Mouse (Mus musculus) liver, embryonic 15.5 days (tissue): ENCODE data around the gene Arhgef33. TPM values are rescaled to one million over a fixed set of nuclear protein-coding genes. Genes with fewer than 3 reads are reported as not detected.

Experiments used
- ATAC-seq: fragments of 200-750 bp; cut with Nextera tagmentation; 2 replicates; pipeline ENCODE4 v1.8.0; 2017; ENCODE audit warnings: moderate number of reproducible peaks, mild to moderate bottlenecking, moderate library complexity; ENCODE audit not compliant: insufficient read depth
- H3K27ac ChIP-seq: fragments of 300-500 bp; sonication (generic); replicated peaks from 2 replicates; pipeline ENCODE4 v1.5.1; 2015; ENCODE audit warnings: mild to moderate bottlenecking, inconsistent platforms
- H3K27me3 ChIP-seq: fragments of 300-500 bp; sonication (generic); 2 replicates; pipeline ENCODE4 v1.6.1; 2015; ENCODE audit warnings: mild to moderate bottlenecking, inconsistent platforms
- H3K36me3 ChIP-seq: fragments of 300-500 bp; sonication (generic); replicated peaks from 2 replicates; pipeline ENCODE4 v1.6.1; 2015; ENCODE audit warnings: moderate library complexity, mild to moderate bottlenecking, inconsistent platforms
- H3K4me1 ChIP-seq: fragments of 300-500 bp; sonication (generic); replicated peaks from 2 replicates; pipeline ENCODE4 v1.6.1; 2015; ENCODE audit warnings: inconsistent platforms
- H3K4me2 ChIP-seq: fragments of 300-500 bp; sonication (generic); 2 replicates; pipeline ENCODE4 v1.6.1; 2015; ENCODE audit warnings: moderate library complexity, mild to moderate bottlenecking, inconsistent platforms
- H3K4me3 ChIP-seq: fragments of 300-500 bp; sonication (generic); replicated peaks from 2 replicates; pipeline ENCODE4 v1.5.1; 2015; ENCODE audit warnings: mild to moderate bottlenecking, inconsistent platforms
- H3K9ac ChIP-seq: fragments of 300-500 bp; sonication (generic); 2 replicates; pipeline ENCODE4 v1.6.1; 2015; ENCODE audit warnings: moderate library complexity, mild to moderate bottlenecking, inconsistent platforms
- H3K9me3 ChIP-seq: fragments of 300-500 bp; sonication (generic); replicated peaks from 2 replicates; pipeline ENCODE4 v1.6.1; 2016; ENCODE audit warnings: inconsistent platforms
- WGBS: fragments of 180-500 bp; shearing (Covaris S2); methylation state at CpG from one replicate; pipeline ENCODE4 v1.1.7; 2015; ENCODE audit warnings: mixed read lengths; ENCODE audit not compliant: insufficient replicate concordance; 5-methylcytosine and 5-hydroxymethylcytosine counted together
- polyA plus RNA-seq: library from polyadenylated mRNA; unstranded; fragments of >200 nt; fragmentation: Nextera tagmentation; extraction: Ambion mirVana; gene quantifications from 2 replicates; pipeline ENCODE4 v1.2.1, GENCODE M21; 2015

Gene Arhgef33
- polyA plus RNA-seq, 1 experiment from 2014 or later: not detected

- H3K4me3 ChIP-seq: no peak overlapping the region
- no peak for ATAC-seq
- H3K27ac ChIP-seq: no peak overlapping the region
- H3K36me3 ChIP-seq: peaks cover 19% of the 10 kb centered on the region
- no peak overlapping the region for H3K4me2 ChIP-seq
- no peak overlapping the region for H3K9ac ChIP-seq
- WGBS: 78% methylated on average over 7 of the region's 7 CpGs
- 0 out of 2 replicates have a peak, but pooled peaks cover 5% of the 10 kb centered on the region for H3K4me1 ChIP-seq
- no peaks in the 10 kb centered on the region for H3K27me3 ChIP-seq
- H3K9me3 ChIP-seq: no peaks in the 10 kb centered on the region
These were observed 91.0 kb downstream of the Arhgef33 start for GRCm38 (mm10) chr17:80398243-80398642.

DNA sequence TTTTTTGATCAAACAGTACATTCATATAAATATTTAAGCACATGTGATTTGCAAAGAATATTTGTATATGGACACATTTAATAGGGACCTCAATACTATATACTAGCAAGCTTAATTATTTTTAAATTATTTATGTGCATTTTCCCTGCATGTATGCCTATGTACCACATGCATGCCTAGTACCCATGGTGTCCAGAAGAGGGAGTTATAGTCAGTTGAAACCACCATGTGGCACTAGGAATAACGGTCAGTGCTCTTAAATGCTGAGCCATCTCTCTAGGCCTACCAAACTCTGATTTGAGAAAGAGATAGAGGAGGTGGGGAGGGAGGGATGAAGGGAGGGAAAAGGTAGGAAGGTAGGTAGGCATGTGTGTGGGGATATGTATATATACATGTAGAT lies 104.0 kb downstream of the Arhgef33 start:
- Histone ChIP-seq H3K36me3 (peaks cover 68% of the 10 kb centered on the region), H3K27ac (no peak overlapping the region), H3K4me1 (no peaks in the 10 kb centered on the region), H3K27me3 (no peaks in the 10 kb centered on the region), H3K4me2 (no peak overlapping the region), H3K9me3 (no peaks in the 10 kb centered on the region), H3K9ac (no peak overlapping the region), H3K4me3 (no peak overlapping the region)
- no peak for ATAC-seq
- 73% methylated on average over 1 of the region's 1 CpGs for WGBS

DNA sequence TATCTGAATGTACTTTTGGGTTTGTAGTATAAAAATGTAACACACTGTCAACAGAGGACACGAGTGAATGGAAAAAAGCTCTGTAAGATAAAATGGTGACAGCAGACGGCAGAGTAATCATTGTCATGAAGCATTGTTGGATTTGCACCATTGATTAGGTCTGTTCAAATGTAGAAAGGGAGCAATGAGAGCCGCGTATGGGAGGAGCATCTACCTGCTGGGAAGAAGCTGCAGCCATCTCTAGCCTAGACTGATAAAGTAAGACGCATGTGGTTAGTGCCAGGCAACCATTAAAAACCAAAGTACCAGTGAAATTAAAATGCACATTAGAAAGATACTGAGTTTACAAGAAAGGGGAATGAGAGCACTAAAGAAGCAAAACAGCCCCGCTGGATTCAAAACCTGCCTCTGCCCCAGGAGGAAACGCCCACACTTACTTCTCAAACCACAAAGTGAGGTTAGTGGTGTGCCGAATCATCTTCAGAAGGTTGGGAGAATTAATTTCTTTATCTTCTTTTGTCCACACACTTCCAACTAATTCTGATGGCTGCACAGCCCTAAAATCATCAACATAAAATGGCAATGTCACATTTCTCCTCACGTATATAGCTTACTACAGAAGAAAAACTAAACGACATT lies 111.5 kb downstream of the Arhgef33 start:
- Histone ChIP-seq H3K36me3 (peaks cover 58% of the 10 kb centered on the region), H3K4me2 (no peak overlapping the region), H3K4me3 (no peak overlapping the region), H3K9me3 (no peaks in the 10 kb centered on the region), H3K27me3 (no peaks in the 10 kb centered on the region), H3K4me1 (no peaks in the 10 kb centered on the region), H3K27ac (no peak overlapping the region), H3K9ac (no peak overlapping the region)
- no peak for ATAC-seq
- 56% methylated on average over 10 of the region's 10 CpGs for WGBS

- H3K4me1 ChIP-seq: no peaks in the 10 kb centered on the region
- 64% methylated on average over 1 of the region's 1 CpGs for whole genome bisulfite sequencing
- H3K9me3 ChIP-seq: no peaks in the 10 kb centered on the region
- no peak overlapping the region for H3K9ac ChIP-seq
- H3K36me3 ChIP-seq: peaks cover 40% of the 10 kb centered on the region
- no peaks in the 10 kb centered on the region for H3K27me3 ChIP-seq
- ATAC-seq: no peak
- H3K4me2 ChIP-seq: no peak overlapping the region
- H3K27ac ChIP-seq: no peak overlapping the region
- H3K4me3 ChIP-seq: no peak overlapping the region
These were observed 113.8 kb downstream of the Arhgef33 start for GRCm38 (mm10) chr17:80420998-80421397.

DNA sequence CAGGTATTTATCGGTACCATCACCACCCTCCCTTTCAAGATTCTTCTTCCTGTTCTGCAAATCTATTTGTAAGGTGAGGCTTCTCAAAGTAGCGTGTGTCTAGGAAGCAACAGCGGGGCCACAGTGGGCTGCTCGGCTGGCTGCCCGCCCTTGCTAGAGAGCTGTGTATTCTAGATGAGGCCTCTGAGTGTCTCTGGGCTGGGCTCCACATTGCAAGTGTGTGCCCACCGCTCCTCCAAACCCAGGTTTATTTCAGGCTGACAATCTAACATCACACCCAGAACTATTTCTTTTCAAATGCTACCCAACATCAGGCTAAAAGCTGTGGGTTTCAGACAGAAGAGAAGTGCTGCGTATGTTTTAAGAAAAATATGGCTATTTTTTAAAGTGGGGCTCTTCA lies 119.0 kb downstream of the Arhgef33 start:
- ATAC-seq: no peak
- H3K4me1 ChIP-seq: no peaks in the 10 kb centered on the region
- no peak overlapping the region for H3K4me2 ChIP-seq
- no peaks in the 10 kb centered on the region for H3K9me3 ChIP-seq
- H3K4me3 ChIP-seq: no peak overlapping the region
- 79% methylated on average over 7 of the region's 7 CpGs for WGBS
- H3K36me3 ChIP-seq: peaks cover 14% of the 10 kb centered on the region
- no peak overlapping the region for H3K27ac ChIP-seq
- no peaks in the 10 kb centered on the region for H3K27me3 ChIP-seq
- H3K9ac ChIP-seq: no peak overlapping the region

DNA sequence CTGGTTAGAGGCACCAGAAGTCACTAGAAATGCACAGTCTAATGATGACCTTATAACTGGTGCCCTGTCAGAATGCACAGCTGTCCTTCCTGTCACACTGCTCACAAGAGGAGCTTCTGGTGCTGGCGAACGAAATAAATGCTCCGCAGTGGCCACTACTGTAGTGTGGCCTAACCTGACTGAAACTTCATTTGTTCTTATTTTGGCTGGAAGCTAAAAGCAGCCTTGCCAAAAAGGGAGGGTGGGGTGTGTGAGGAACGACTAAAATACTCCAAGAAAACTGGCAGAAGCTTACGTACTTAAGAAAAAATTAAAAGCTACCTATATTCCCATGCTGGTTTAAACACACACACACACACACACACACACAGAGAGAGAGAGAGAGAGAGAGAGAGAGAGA lies 119.7 kb downstream of the Arhgef33 start:
- Histone ChIP-seq H3K9me3 (no peaks in the 10 kb centered on the region), H3K4me1 (no peaks in the 10 kb centered on the region), H3K27me3 (no peaks in the 10 kb centered on the region), H3K4me3 (no peak overlapping the region), H3K9ac (no peak overlapping the region), H3K36me3 (peaks cover 14% of the 10 kb centered on the region), H3K4me2 (no peak overlapping the region), H3K27ac (no peak overlapping the region)
- no peak for ATAC-seq
- 84% methylated on average over 5 of the region's 5 CpGs for WGBS

GRCm38 (mm10) chr17:80427966-80428365 lies 120.8 kb downstream of the Arhgef33 start:
- no peak overlapping the region for H3K4me2 ChIP-seq
- no peaks in the 10 kb centered on the region for H3K4me1 ChIP-seq
- 85% methylated on average over 2 of the region's 2 CpGs for WGBS
- peaks cover 4% of the 10 kb centered on the region for H3K36me3 ChIP-seq
- no peak overlapping the region for H3K4me3 ChIP-seq
- H3K27ac ChIP-seq: no peak overlapping the region
- H3K27me3 ChIP-seq: no peaks in the 10 kb centered on the region
- ATAC-seq: no peak
- H3K9ac ChIP-seq: no peak overlapping the region
- H3K9me3 ChIP-seq: no peaks in the 10 kb centered on the region

DNA sequence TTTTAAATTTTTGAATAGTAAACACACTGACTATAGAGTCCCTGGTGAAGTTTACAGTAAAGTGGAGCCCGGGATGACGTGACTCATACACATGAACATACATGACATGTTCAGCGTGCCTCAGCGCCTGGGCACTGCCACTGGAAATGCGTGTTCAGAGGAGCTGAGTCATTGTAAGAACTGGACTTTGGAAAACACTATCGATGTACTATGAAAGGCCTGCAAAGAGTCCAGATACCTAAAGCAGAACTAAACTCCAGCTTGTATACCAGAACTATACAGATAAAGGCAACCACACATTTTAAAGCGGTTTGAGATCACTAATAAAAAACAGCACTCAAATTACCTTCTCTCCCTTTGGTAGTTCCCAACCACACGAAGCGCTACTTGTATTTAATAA lies 124.8 kb downstream of the Arhgef33 start:
- no peak overlapping the region for H3K9ac ChIP-seq
- no peak for ATAC-seq
- no peak overlapping the region for H3K4me2 ChIP-seq
- no peaks in the 10 kb centered on the region for H3K27me3 ChIP-seq
- WGBS: 82% methylated on average over 9 of the region's 9 CpGs
- H3K36me3 ChIP-seq: peaks cover 12% of the 10 kb centered on the region
- H3K27ac ChIP-seq: no peak overlapping the region
- no peaks in the 10 kb centered on the region for H3K4me1 ChIP-seq
- H3K9me3 ChIP-seq: no peaks in the 10 kb centered on the region
- no peak overlapping the region for H3K4me3 ChIP-seq

- Histone ChIP-seq H3K27me3 (no peaks in the 10 kb centered on the region), H3K4me3 (no peak overlapping the region), H3K9ac (no peak overlapping the region), H3K27ac (no peak overlapping the region), H3K4me1 (no peaks in the 10 kb centered on the region), H3K4me2 (no peak overlapping the region), H3K36me3 (peaks cover 24% of the 10 kb centered on the region), H3K9me3 (no peaks in the 10 kb centered on the region)
- no peak for ATAC-seq
- 84% methylated on average over 3 of the region's 3 CpGs for WGBS
These were observed 127.2 kb downstream of the Arhgef33 start for GRCm38 (mm10) chr17:80434430-80434829.

GRCm38 (mm10) chr17:80435680-80436079 lies 128.5 kb downstream of the Arhgef33 start:
- ATAC-seq: no peak
- Histone ChIP-seq H3K4me2 (no peak overlapping the region), H3K27me3 (no peaks in the 10 kb centered on the region), H3K27ac (no peak overlapping the region), H3K4me1 (no peaks in the 10 kb centered on the region), H3K9me3 (no peaks in the 10 kb centered on the region), H3K9ac (no peak overlapping the region), H3K4me3 (no peak overlapping the region), H3K36me3 (peaks cover 22% of the 10 kb centered on the region)
- 74% methylated on average over 5 of the region's 5 CpGs for WGBS

GRCm38 (mm10) chr17:80445433-80445832 lies 138.2 kb downstream of the Arhgef33 start:
- H3K27me3 ChIP-seq: no peaks in the 10 kb centered on the region
- no peaks in the 10 kb centered on the region for H3K9me3 ChIP-seq
- H3K36me3 ChIP-seq: peaks cover 63% of the 10 kb centered on the region
- ATAC-seq: no peak
- no peak overlapping the region for H3K9ac ChIP-seq
- no peak overlapping the region for H3K4me3 ChIP-seq
- H3K27ac ChIP-seq: no peak overlapping the region
- H3K4me2 ChIP-seq: no peak overlapping the region
- 83% methylated on average over 7 of the region's 7 CpGs for WGBS
- H3K4me1 ChIP-seq: no peaks in the 10 kb centered on the region

- no peaks in the 10 kb centered on the region for H3K4me1 ChIP-seq
- H3K4me3 ChIP-seq: no peak overlapping the region
- H3K27ac ChIP-seq: no peak overlapping the region
- H3K4me2 ChIP-seq: no peak overlapping the region
- WGBS: 78% methylated on average over 5 of the region's 5 CpGs
- no peak for ATAC-seq
- no peaks in the 10 kb centered on the region for H3K27me3 ChIP-seq
- no peak overlapping the region for H3K9ac ChIP-seq
- H3K36me3 ChIP-seq: peaks cover 65% of the 10 kb centered on the region
- no peaks in the 10 kb centered on the region for H3K9me3 ChIP-seq
These were observed 139.3 kb downstream of the Arhgef33 start for GRCm38 (mm10) chr17:80446470-80446869.
